Mouse (Mus musculus): ENCODE data around the gene Rab11fip3. TPM values are rescaled to one million over a fixed set of nuclear protein-coding genes. Genes with fewer than 3 reads are reported as not detected.
"Not testable (repeated sequence)": the region's sequence is repeated elsewhere in the genome, so short reads cannot be mapped to it uniquely, and the experiment has no call there.

Rab11fip3 gene
- polyA plus RNA-seq (2012; rRNA removed) (2.1 and 2.3 TPM in 2 replicates), polyA plus RNA-seq (2014; fragmentation: Nextera tagmentation; extraction: Ambion mirVana) (1.4 and 1.8 TPM in 2 replicates)

DNA sequence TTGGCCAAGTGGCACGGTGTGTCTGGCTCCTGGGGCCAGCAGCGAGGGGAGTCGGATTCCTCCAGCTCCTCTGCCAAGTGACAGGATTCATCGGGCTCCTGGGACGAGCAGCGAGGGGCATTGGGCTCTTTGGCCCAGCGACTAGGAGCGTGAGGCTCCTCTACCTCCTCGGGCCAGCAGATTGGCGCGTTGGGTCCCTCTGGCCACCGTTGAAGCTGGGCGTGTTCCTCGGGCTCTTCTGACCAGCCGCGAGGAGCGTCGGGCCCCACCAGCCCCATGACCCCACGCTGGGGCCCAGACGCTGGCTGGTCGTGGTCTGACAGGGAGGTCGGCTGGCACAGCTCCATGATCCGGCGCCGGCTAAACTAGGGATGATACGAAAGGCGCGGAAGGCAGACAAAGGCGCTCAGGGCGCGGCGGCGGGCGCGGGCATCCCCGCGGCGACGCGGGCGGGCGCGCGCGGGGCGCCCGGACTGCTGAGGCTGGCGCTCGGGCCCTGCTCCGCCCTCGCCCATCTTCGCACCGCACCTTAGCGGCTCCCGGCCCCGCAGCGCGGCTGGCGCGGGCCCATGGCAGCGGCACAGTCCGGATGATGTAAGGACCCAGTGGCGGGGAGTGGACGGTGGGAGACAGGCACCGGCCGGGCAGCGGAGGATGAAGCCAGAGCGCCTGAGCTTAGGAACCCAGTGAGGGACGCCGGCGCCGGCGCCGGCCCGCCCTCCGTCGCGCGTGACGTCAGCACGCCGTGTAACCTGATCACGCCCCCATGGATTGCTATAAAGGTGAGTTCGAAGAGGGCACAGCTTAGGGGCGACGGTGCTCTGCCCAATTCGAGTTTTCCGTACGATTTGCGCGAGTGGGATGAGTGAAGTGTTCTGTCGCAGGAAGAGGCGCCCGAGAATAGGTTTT is at the start of gene Rab11fip3:
Rab11fip3 (minus strand) TSS at position 725 of the 909 bp plus-strand sequence.
- DNase-seq (ENCODE audit: low read depth in 3 of 3, low spot score in 3 of 3) (peak; percentile 43 to 65 (median 56)), ATAC-seq (ENCODE audit: insufficient read depth) (peak; percentile 81)
- peaks cover 0 to 6% of the 10 kb centered on the region in 2 experiments; a peak in 2 of 4 replicates for H3K4me1 ChIP-seq (replicated peaks; ENCODE audit: control insufficient read depth in 2 of 2, insufficient read depth in 2 of 2, low read length in 1 of 2)
- H3K9me3 ChIP-seq (ENCODE audit: control insufficient read depth, low read length) = no peaks in the 10 kb centered on the region
- H3K27me3 ChIP-seq (ENCODE audit: control insufficient read depth, insufficient read depth, low read length) = peaks cover 41% of the 10 kb centered on the region
- TF ChIP-seq EP300 (IDR thresholded peaks at IDR 0.05; ENCODE audit: low read depth) (no peak), CTCF (IDR thresholded peaks at IDR 0.05; ENCODE audit: low read depth) (no peak)
- under 1% methylated on average over 94 of the region's 94 CpGs for WGBS (ENCODE audit: insufficient replicate concordance)
- H3K36me3 ChIP-seq (replicated peaks; ENCODE audit: control insufficient read depth, insufficient read depth, low read depth) = no peaks in the 10 kb centered on the region
- H3K4me3 ChIP-seq (ENCODE audit: insufficient read depth in 1 of 2, low read depth in 2 of 2, low read length in 2 of 2) = peak within 1 kb of the TSS; percentile 65 to 79
- 0 out of 2 replicates have a peak within 1 kb of the TSS, but pooled peaks have one; percentile 6 for H3K9ac ChIP-seq (replicated peaks)
- no peak within 1 kb of the TSS for H3K27ac ChIP-seq
- peak within 1 kb of the TSS; percentile 73 for H3K4me2 ChIP-seq (ENCODE audit: low read depth)

DNA sequence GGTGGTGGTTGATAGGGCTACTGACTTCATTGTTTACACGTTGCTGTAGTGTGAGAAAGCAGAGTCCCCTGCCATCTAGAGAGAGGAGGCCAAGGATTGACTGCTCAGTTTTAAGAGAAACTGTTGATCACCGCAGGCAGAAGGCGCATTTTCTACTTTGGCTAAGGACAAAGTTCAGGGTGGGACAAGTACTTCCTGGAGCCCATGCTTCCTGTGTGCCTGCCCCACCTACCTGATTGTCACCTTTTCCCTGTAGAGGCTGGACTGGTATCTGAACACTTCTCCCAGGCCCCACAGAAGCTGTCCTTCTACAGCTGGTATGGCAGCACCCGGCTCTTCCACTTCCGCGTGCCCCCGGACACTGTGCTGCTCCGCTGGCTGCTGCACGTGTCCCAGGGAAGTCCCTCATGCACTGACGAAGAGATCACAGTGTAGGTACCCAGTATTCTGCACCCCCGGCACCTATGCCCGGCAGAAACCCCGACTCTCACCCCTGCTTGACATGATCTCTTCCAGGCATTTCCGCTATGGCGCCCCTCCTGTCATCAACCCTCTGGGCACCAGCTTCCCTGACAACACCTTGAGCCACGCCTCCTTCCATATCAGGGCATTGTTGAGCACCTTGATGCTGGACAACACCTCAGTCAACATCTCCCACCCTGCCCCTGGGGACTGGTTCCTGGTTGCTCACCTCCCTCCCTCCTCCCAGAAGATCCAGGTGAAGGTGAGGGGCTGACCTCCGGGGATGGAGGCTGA is 47.3 kb upstream of the Rab11fip3 start:
- Histone ChIP-seq H3K9me3 (ENCODE audit: control insufficient read depth, low read length) (no peaks in the 10 kb centered on the region), H3K4me3 (ENCODE audit: insufficient read depth in 1 of 2, low read depth in 2 of 2, low read length in 2 of 2) (no peak overlapping the region), H3K27ac (no peak overlapping the region), H3K4me2 (ENCODE audit: low read depth) (no peak overlapping the region), H3K9ac (replicated peaks) (no peak overlapping the region), H3K27me3 (ENCODE audit: control insufficient read depth, insufficient read depth, low read length) (peaks cover 37% of the 10 kb centered on the region), H3K36me3 (replicated peaks; ENCODE audit: control insufficient read depth, insufficient read depth, low read depth) (no peaks in the 10 kb centered on the region), H3K4me1 (replicated peaks; ENCODE audit: control insufficient read depth in 2 of 2, insufficient read depth in 2 of 2, low read length in 1 of 2) (peaks cover 2 to 13% of the 10 kb centered on the region in 2 experiments)
- TF ChIP-seq EP300 (IDR thresholded peaks at IDR 0.05; ENCODE audit: low read depth) (no peak), CTCF (IDR thresholded peaks at IDR 0.05; ENCODE audit: low read depth) (no peak)
- WGBS (ENCODE audit: insufficient replicate concordance) = 67% methylated on average over 17 of the region's 17 CpGs
- no peak for DNase-seq (ENCODE audit: low read depth in 3 of 3, low spot score in 3 of 3)
- ATAC-seq (ENCODE audit: insufficient read depth) = no peak

DNA sequence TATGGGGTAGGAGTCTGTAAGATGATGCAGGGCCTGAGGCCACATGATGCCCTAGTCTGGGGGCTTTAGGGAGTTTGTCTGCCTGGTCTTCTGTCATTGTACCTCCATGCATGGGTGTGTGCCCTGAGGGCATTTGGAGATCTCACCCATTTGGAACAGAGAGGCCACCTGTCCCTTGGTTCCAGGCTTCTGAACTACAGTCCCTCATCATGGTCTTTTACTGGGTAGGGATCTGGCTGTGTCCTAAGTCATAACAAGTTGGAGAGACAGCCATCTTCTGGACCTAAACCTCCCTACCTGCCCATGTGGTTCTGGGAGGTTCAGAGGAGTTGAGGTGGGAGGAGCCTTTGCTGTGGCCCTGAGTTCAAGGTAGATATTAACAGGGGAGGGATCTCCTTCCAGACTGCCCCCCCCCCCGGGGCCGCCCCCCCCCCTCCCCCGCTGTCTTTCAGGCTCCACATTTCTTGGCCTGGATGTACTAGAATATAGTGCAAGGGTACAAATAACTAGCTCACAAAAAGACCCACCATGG is 46.7 kb upstream of the Rab11fip3 start:
- ATAC-seq (ENCODE audit: insufficient read depth) (no peak), DNase-seq (ENCODE audit: low read depth in 3 of 3, low spot score in 3 of 3) (no peak)
- H3K27ac ChIP-seq = no peak overlapping the region
- H3K36me3 ChIP-seq (replicated peaks; ENCODE audit: control insufficient read depth, insufficient read depth, low read depth) = no peaks in the 10 kb centered on the region
- H3K4me1 ChIP-seq (replicated peaks; ENCODE audit: control insufficient read depth in 2 of 2, insufficient read depth in 2 of 2, low read length in 1 of 2) = peaks cover 2 to 13% of the 10 kb centered on the region in 2 experiments
- H3K27me3 ChIP-seq (ENCODE audit: control insufficient read depth, insufficient read depth, low read length) = peaks cover 43% of the 10 kb centered on the region
- H3K9ac ChIP-seq (replicated peaks) = no peak overlapping the region
- H3K4me2 ChIP-seq (ENCODE audit: low read depth) = no peak overlapping the region
- WGBS (ENCODE audit: insufficient replicate concordance) = 30% methylated on average over 2 of the region's 3 CpGs
- no peak overlapping the region for H3K4me3 ChIP-seq (ENCODE audit: insufficient read depth in 1 of 2, low read depth in 2 of 2, low read length in 2 of 2)
- TF ChIP-seq CTCF (IDR thresholded peaks at IDR 0.05; ENCODE audit: low read depth) (no peak), EP300 (IDR thresholded peaks at IDR 0.05; ENCODE audit: low read depth) (no peak)
- no peaks in the 10 kb centered on the region for H3K9me3 ChIP-seq (ENCODE audit: control insufficient read depth, low read length)

DNA sequence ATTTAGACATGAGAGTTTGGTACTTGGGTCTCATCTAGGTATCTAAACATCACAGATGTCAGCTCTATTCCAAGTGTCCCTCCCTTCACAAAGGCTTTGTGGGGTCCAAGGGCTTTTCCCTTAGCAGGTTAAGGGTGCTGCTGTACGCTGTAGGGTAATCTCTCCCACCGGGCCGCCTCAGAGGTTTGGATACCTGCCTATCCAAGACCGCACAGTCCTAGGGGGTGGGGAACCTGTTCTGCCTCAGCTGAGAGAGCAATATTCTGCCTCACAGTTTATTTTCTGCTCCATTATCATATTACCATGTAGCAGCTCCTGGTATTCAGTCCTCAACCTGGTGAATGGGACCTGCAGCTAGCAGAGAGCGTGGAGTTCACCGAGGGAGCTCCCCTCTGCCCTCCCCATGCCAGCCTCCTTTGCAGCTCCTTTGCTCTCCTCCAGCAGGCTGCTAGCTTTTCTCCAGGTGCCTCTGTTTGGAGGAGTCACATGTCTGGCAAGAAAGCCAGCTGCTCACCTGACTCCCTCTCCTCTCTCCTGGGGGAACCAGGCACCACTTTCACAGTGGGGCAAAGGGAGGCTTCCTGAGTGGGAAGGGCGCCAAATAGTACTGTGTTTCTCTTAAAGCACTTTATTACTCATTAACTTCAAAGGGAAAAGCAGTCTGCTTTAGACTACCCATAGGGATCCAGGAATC is 46.0 kb upstream of the Rab11fip3 start:
- Histone ChIP-seq H3K4me1 (replicated peaks; ENCODE audit: control insufficient read depth in 2 of 2, insufficient read depth in 2 of 2, low read length in 1 of 2) (peaks cover 2 to 13% of the 10 kb centered on the region in 2 experiments), H3K4me2 (ENCODE audit: low read depth) (no peak overlapping the region), H3K27me3 (ENCODE audit: control insufficient read depth, insufficient read depth, low read length) (peaks cover 50% of the 10 kb centered on the region), H3K36me3 (replicated peaks; ENCODE audit: control insufficient read depth, insufficient read depth, low read depth) (no peaks in the 10 kb centered on the region), H3K9me3 (ENCODE audit: control insufficient read depth, low read length) (no peaks in the 10 kb centered on the region), H3K27ac (no peak overlapping the region), H3K9ac (replicated peaks) (no peak overlapping the region), H3K4me3 (ENCODE audit: insufficient read depth in 1 of 2, low read depth in 2 of 2, low read length in 2 of 2) (no peak overlapping the region)
- DNase-seq (ENCODE audit: low read depth in 3 of 3, low spot score in 3 of 3) (no peak), ATAC-seq (ENCODE audit: insufficient read depth) (no peak)
- no peak for TF ChIP-seq CTCF (IDR thresholded peaks at IDR 0.05; ENCODE audit: low read depth)
- no peak for TF ChIP-seq EP300 (IDR thresholded peaks at IDR 0.05; ENCODE audit: low read depth)
- WGBS (ENCODE audit: insufficient replicate concordance) = 72% methylated on average over 7 of the region's 7 CpGs

DNA sequence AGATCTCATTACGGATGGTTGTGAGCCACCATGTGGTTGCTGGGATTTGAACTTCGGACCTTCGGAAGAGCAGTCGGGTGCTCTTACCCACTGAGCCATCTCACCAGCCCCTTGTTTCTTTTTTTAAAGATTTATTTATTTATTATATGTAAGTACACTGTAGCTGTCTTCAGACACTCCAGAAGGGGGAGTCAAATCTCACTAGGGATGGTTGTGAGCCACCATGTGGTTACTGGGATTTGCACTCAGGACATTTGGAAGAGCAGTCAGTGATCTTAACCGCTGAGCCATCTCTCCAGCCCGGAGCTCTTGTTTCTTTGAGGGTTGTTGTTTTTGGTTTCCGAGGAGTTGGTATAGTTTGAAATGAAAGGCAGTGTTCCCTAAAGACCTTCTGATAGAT is 45.1 kb upstream of the Rab11fip3 start:
- H3K27me3 ChIP-seq (ENCODE audit: control insufficient read depth, insufficient read depth, low read length) = peaks cover 53% of the 10 kb centered on the region
- H3K36me3 ChIP-seq (replicated peaks; ENCODE audit: control insufficient read depth, insufficient read depth, low read depth); ATAC-seq (ENCODE audit: insufficient read depth); H3K27ac ChIP-seq; H3K9me3 ChIP-seq (ENCODE audit: control insufficient read depth, low read length); H3K4me3 ChIP-seq (ENCODE audit: insufficient read depth in 1 of 2, low read depth in 2 of 2, low read length in 2 of 2); H3K4me2 ChIP-seq (ENCODE audit: low read depth); DNase-seq (ENCODE audit: low read depth in 3 of 3, low spot score in 3 of 3); H3K9ac ChIP-seq (replicated peaks); H3K4me1 ChIP-seq (replicated peaks; ENCODE audit: control insufficient read depth in 2 of 2, insufficient read depth in 2 of 2, low read length in 1 of 2): not testable (repeated sequence)
- WGBS (ENCODE audit: insufficient replicate concordance) = 60% methylated on average over 7 of the region's 7 CpGs
